Mouse (Mus musculus): ENCODE data around the gene Dlg1. TPM values are rescaled to one million over a fixed set of nuclear protein-coding genes. Genes with fewer than 3 reads are reported as not detected.

Dlg1 gene
- total RNA-seq, 1 experiment from 2014 or later: 96.5 TPM

- peak; percentile 41 for DNase-seq
Measured at GRCm38 (mm10) chr16:31905891-31906825, 242.9 kb downstream of the Dlg1 start.

GRCm38 (mm10) chr16:31906896-31907295 is 243.7 kb downstream of the Dlg1 start:
- DNase-seq: peak; percentile 71

DNA sequence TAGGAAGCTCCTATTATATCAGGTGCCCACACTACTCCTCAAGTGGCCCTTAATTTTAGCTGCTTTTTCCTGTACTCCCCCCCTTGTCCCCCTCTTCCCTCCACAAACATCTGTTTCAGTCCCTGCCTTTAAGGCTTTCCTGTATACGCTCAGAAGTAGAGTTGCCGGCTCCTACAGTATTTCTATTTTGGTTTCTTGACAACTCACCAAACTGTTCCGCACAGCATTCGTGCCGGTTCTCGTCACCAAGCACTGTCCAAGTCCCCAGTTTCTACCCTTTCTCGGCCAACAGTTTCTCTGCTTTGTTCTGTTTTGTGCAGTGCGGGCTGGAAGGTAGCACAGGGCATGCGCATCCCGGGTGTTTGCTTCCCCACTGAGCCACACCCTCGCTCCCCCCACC is 245.7 kb downstream of the Dlg1 start:
- no peak for DNase-seq

DNA sequence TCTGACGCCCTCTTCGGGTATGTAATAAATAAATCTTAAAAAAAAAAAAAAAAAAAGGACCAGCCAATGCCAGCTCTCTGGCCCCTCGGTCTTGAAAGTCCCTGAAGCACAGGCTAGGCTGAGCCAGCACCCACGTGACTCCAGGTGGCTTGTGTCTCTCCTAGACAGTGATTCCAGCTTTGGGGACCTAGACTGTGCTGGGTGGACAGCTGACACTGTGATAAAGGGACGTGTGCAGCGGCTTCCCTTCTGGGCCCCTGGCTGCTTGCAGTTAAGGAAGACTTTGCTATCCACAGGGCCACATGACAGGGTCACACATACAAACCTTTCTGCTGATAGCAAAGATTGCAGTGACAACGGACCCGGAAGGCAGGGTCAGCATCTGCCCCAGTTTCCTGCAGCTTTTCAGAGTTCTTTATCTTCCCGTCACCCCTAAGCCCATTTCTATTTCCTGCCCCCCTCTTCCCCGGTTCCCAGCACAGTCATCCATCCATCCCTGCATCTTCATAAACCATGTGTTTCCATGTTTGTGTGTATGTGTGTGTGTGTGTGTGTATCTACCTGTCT is 247.1 kb downstream of the Dlg1 start:
- DNase-seq: peak; percentile 17

DNA sequence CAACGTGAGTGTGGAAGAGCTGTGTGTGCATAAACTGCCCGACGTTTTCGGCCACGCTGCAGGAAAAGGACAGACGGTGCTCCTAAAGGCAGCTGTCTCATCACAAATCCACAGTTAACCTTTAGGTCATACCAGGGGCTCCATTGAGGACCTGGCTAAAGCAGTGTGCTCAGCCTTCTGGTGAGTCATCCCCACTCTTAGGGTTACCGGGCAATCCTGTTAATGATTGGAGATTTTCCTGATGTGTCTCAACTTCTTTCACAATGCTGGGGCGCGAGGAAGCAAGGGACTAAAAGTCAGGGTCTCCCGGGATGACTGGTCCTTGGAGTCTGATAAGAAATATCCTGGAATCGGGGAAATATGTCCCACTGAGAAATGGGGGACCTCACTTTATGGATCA is 254.5 kb downstream of the Dlg1 start:
- peak; percentile 29 for DNase-seq

- DNase-seq: peak; percentile 84
Measured at GRCm38 (mm10) chr16:31918248-31918724, 255.0 kb downstream of the Dlg1 start.

- no peak for DNase-seq
Measured at GRCm38 (mm10) chr16:31924368-31924767, 261.1 kb downstream of the Dlg1 start.

Other genes starting within 250 kb of the Dlg1 start
- gene Bdh1, start 241.2 kb upstream of the Dlg1 start, total RNA-seq (2021): 11.9 and 50.4 TPM in 2 replicates
- gene Meltf, start 215.4 kb downstream of the Dlg1 start, total RNA-seq (2021): 0.08 TPM in 1 of 2 replicates, not detected in the other

Data from adrenal gland, postnatal 14 days (tissue).